Mouse (Mus musculus): Measurements from ENCODE around the gene Gm44511. TPM values are rescaled to one million over a fixed set of nuclear protein-coding genes. Genes with fewer than 3 reads are reported as not detected.

The Gm44511 gene
- polyA plus RNA-seq, 1 experiment from 2014 or later: not detected

DNA sequence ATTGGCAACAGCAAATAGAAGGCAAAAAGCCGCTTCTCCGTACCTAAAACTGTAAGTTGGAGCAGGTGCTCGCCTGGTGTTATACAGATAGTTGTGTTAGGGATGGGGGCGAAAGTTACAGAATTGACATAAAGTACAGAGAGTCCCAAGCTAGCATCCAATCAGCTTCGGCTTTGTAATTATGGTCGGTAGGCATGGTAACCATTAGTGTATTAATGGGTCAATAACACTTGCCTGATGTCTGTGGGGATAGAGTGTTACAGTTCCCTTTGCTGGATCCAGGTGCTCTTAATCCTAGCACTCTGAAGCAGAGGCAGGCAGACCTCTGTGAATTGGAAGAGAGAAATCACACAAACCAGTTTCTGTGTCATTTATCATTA is 10.8 kb upstream of the Gm44511 start:
- Histone ChIP-seq H3K4me1 (ENCODE audit: control insufficient read depth, low read depth, low read length) (peaks cover 21% of the 10 kb centered on the region), H3K36me3 (ENCODE audit: control insufficient read depth, insufficient read depth) (no peaks in the 10 kb centered on the region), H3K4me2 (ENCODE audit: low read depth, low read length) (peak overlapping the region; percentile 86), H3K4me3 (ENCODE audit: low read depth, low read length) (no peak overlapping the region; the same call in 1 of the 2 replicates), H3K27me3 (ENCODE audit: control insufficient read depth, insufficient read depth, low read depth, low read length) (no peaks in the 10 kb centered on the region), H3K9ac (ENCODE audit: low read depth, low read length) (no peak overlapping the region), H3K9me3 (replicated peaks; ENCODE audit: control insufficient read depth, low read length) (no peaks in the 10 kb centered on the region), H3K27ac (ENCODE audit: low read length) (no peak overlapping the region)
- WGBS (ENCODE audit: insufficient replicate concordance): 59% methylated on average over 6 of the region's 6 CpGs
- no peak for ATAC-seq (ENCODE audit: low read depth)

GRCm38 (mm10) chr6:128836191-128836954 is 10.3 kb upstream of the Gm44511 start:
- ATAC-seq (ENCODE audit: low read depth): no peak
- Histone ChIP-seq H3K36me3 (ENCODE audit: control insufficient read depth, insufficient read depth) (no peaks in the 10 kb centered on the region), H3K4me1 (ENCODE audit: control insufficient read depth, low read depth, low read length) (peaks cover 16% of the 10 kb centered on the region), H3K4me3 (ENCODE audit: low read depth, low read length) (no peak overlapping the region), H3K27ac (ENCODE audit: low read length) (no peak overlapping the region), H3K9me3 (replicated peaks; ENCODE audit: control insufficient read depth, low read length) (no peaks in the 10 kb centered on the region), H3K4me2 (ENCODE audit: low read depth, low read length) (no peak overlapping the region), H3K27me3 (ENCODE audit: control insufficient read depth, insufficient read depth, low read depth, low read length) (no peaks in the 10 kb centered on the region), H3K9ac (ENCODE audit: low read depth, low read length) (no peak overlapping the region)
- 26% methylated on average over 8 of the region's 8 CpGs for WGBS (ENCODE audit: insufficient replicate concordance)

DNA sequence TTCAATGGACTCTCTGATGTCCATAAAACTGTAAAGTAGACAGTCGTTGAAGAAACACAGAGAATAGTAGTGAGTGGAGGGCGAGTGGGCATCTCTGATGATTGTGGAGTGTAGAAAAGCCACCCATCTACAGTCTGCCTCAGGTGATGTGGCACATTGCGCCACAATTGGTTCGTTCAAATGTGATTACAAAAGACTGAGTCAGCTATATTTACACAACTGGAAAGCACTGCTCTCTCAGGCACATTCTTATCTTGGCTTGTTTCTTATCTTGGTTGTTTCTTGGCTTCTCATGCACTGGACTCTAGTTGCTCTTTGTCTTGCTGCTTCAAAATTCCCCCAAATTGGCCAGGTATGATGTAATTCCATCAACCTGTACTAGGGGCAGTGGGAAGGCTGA is 9.5 kb upstream of the Gm44511 start:
- no peak overlapping the region for H3K9ac ChIP-seq (ENCODE audit: low read depth, low read length)
- no peaks in the 10 kb centered on the region for H3K36me3 ChIP-seq (ENCODE audit: control insufficient read depth, insufficient read depth)
- H3K4me2 ChIP-seq (ENCODE audit: low read depth, low read length): no peak overlapping the region
- 30% methylated on average over 4 of the region's 4 CpGs for WGBS (ENCODE audit: insufficient replicate concordance)
- no peaks in the 10 kb centered on the region for H3K9me3 ChIP-seq (replicated peaks; ENCODE audit: control insufficient read depth, low read length)
- H3K27ac ChIP-seq (ENCODE audit: low read length): no peak overlapping the region
- H3K4me3 ChIP-seq (ENCODE audit: low read depth, low read length): no peak overlapping the region
- peaks cover 16% of the 10 kb centered on the region for H3K4me1 ChIP-seq (ENCODE audit: control insufficient read depth, low read depth, low read length)
- no peak for ATAC-seq (ENCODE audit: low read depth)
- H3K27me3 ChIP-seq (ENCODE audit: control insufficient read depth, insufficient read depth, low read depth, low read length): no peaks in the 10 kb centered on the region

- Histone ChIP-seq H3K4me1 (ENCODE audit: control insufficient read depth, low read depth, low read length) (peaks cover 11% of the 10 kb centered on the region), H3K9me3 (replicated peaks; ENCODE audit: control insufficient read depth, low read length) (no peaks in the 10 kb centered on the region), H3K4me2 (ENCODE audit: low read depth, low read length) (no peak overlapping the region), H3K4me3 (ENCODE audit: low read depth, low read length) (no peak overlapping the region), H3K27ac (ENCODE audit: low read length) (no peak overlapping the region), H3K36me3 (ENCODE audit: control insufficient read depth, insufficient read depth) (no peaks in the 10 kb centered on the region), H3K27me3 (ENCODE audit: control insufficient read depth, insufficient read depth, low read depth, low read length) (no peaks in the 10 kb centered on the region), H3K9ac (ENCODE audit: low read depth, low read length) (no peak overlapping the region)
- no peak for ATAC-seq (ENCODE audit: low read depth)
- 57% methylated on average over 10 of the region's 10 CpGs for WGBS (ENCODE audit: insufficient replicate concordance)
Observed at GRCm38 (mm10) chr6:128833046-128833445, 6.9 kb upstream of the Gm44511 start.

- ATAC-seq (ENCODE audit: low read depth): no peak
- H3K27ac ChIP-seq (ENCODE audit: low read length): no peak overlapping the region
- WGBS (ENCODE audit: insufficient replicate concordance): 33% methylated on average over 4 of the region's 4 CpGs
- H3K27me3 ChIP-seq (ENCODE audit: control insufficient read depth, insufficient read depth, low read depth, low read length): no peaks in the 10 kb centered on the region
- no peak overlapping the region for H3K4me3 ChIP-seq (ENCODE audit: low read depth, low read length)
- H3K9me3 ChIP-seq (replicated peaks; ENCODE audit: control insufficient read depth, low read length): no peaks in the 10 kb centered on the region
- H3K36me3 ChIP-seq (ENCODE audit: control insufficient read depth, insufficient read depth): no peaks in the 10 kb centered on the region
- no peak overlapping the region for H3K4me2 ChIP-seq (ENCODE audit: low read depth, low read length)
- no peaks in the 10 kb centered on the region; the same call in 1 of the 2 replicates for H3K4me1 ChIP-seq (ENCODE audit: control insufficient read depth, low read depth, low read length)
- no peak overlapping the region for H3K9ac ChIP-seq (ENCODE audit: low read depth, low read length)
Observed at GRCm38 (mm10) chr6:128829837-128830236, 3.7 kb upstream of the Gm44511 start.

GRCm38 (mm10) chr6:128826781-128827180 is 666 bp upstream of the Gm44511 start:
- H3K27ac ChIP-seq (ENCODE audit: low read length): no peak overlapping the region
- H3K9me3 ChIP-seq (replicated peaks; ENCODE audit: control insufficient read depth, low read length): no peaks in the 10 kb centered on the region
- H3K4me1 ChIP-seq (ENCODE audit: control insufficient read depth, low read depth, low read length): no peaks in the 10 kb centered on the region; the same call in 1 of the 2 replicates
- no peaks in the 10 kb centered on the region for H3K36me3 ChIP-seq (ENCODE audit: control insufficient read depth, insufficient read depth)
- no peak for ATAC-seq (ENCODE audit: low read depth)
- no peak overlapping the region for H3K4me2 ChIP-seq (ENCODE audit: low read depth, low read length)
- H3K4me3 ChIP-seq (ENCODE audit: low read depth, low read length): no peak overlapping the region
- H3K27me3 ChIP-seq (ENCODE audit: control insufficient read depth, insufficient read depth, low read depth, low read length): no peaks in the 10 kb centered on the region
- no peak overlapping the region for H3K9ac ChIP-seq (ENCODE audit: low read depth, low read length)
- 50% methylated on average over 3 of the region's 3 CpGs for WGBS (ENCODE audit: insufficient replicate concordance)

GRCm38 (mm10) chr6:128818083-128818802 is 7.9 kb downstream of the Gm44511 start:
- H3K4me3 ChIP-seq (ENCODE audit: low read depth, low read length): no peak overlapping the region
- 58% methylated on average over 4 of the region's 4 CpGs for WGBS (ENCODE audit: insufficient replicate concordance)
- no peak for ATAC-seq (ENCODE audit: low read depth)
- no peaks in the 10 kb centered on the region for H3K9me3 ChIP-seq (replicated peaks; ENCODE audit: control insufficient read depth, low read length)
- H3K27me3 ChIP-seq (ENCODE audit: control insufficient read depth, insufficient read depth, low read depth, low read length): no peaks in the 10 kb centered on the region
- no peaks in the 10 kb centered on the region for H3K4me1 ChIP-seq (ENCODE audit: control insufficient read depth, low read depth, low read length)
- no peak overlapping the region for H3K27ac ChIP-seq (ENCODE audit: low read length)
- no peak overlapping the region for H3K9ac ChIP-seq (ENCODE audit: low read depth, low read length)
- no peak overlapping the region for H3K4me2 ChIP-seq (ENCODE audit: low read depth, low read length)
- no peaks in the 10 kb centered on the region for H3K36me3 ChIP-seq (ENCODE audit: control insufficient read depth, insufficient read depth)

DNA sequence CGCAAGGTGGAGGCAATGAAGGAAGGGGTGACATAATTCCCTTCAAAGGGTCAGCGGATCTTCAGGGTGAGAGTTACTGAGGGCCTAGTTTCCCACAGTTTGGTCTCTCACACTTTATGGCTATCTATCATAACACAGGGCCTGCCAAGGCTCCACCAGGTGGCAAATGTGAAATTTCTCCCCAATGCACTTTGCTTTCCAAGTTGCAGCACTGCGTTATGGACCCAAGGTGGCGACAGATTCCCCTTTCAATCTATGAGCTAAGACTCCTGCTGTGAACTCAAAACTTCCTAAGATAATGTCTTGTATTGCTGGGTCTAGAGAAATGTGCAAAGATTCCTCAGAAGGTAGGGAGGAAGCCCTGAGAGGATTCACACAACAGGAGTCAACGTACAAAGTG is 17.6 kb downstream of the Gm44511 start:
- 69% methylated on average over 5 of the region's 5 CpGs for WGBS (ENCODE audit: insufficient replicate concordance)
- no peak overlapping the region for H3K4me3 ChIP-seq (ENCODE audit: low read depth, low read length)
- H3K4me1 ChIP-seq (ENCODE audit: control insufficient read depth, low read depth, low read length): no peaks in the 10 kb centered on the region
- H3K27ac ChIP-seq (ENCODE audit: low read length): no peak overlapping the region
- no peak overlapping the region for H3K9ac ChIP-seq (ENCODE audit: low read depth, low read length)
- ATAC-seq (ENCODE audit: low read depth): no peak
- H3K27me3 ChIP-seq (ENCODE audit: control insufficient read depth, insufficient read depth, low read depth, low read length): no peaks in the 10 kb centered on the region
- H3K36me3 ChIP-seq (ENCODE audit: control insufficient read depth, insufficient read depth): no peaks in the 10 kb centered on the region
- no peak overlapping the region for H3K4me2 ChIP-seq (ENCODE audit: low read depth, low read length)
- no peaks in the 10 kb centered on the region for H3K9me3 ChIP-seq (replicated peaks; ENCODE audit: control insufficient read depth, low read length)

DNA sequence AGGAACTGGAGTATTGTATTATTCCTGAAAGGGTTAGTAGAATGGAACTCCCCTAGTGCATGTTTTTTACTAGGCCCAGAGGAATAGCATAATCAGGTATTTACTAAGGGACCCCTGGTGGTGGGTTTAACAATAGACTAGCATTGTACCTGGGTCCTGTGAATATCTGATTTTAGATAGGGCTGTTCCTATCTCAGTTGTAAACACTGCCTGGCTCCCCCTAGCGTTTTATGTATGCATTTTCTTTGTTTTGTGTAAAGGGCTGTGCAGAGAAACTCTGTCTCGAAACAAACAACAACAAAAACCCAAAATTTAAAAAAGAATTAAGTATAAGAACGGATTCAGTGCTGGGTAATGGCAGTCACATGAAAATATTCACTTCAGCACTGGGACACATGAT is 19.1 kb downstream of the Gm44511 start:
- peaks cover 4% of the 10 kb centered on the region for H3K4me1 ChIP-seq (ENCODE audit: control insufficient read depth, low read depth, low read length)
- no peak for ATAC-seq (ENCODE audit: low read depth)
- H3K27ac ChIP-seq (ENCODE audit: low read length): no peak overlapping the region
- H3K4me3 ChIP-seq (ENCODE audit: low read depth, low read length): no peak overlapping the region
- no peaks in the 10 kb centered on the region for H3K27me3 ChIP-seq (ENCODE audit: control insufficient read depth, insufficient read depth, low read depth, low read length)
- H3K9ac ChIP-seq (ENCODE audit: low read depth, low read length): no peak overlapping the region
- H3K36me3 ChIP-seq (ENCODE audit: control insufficient read depth, insufficient read depth): no peaks in the 10 kb centered on the region
- 58% methylated on average over 3 of the region's 3 CpGs for WGBS (ENCODE audit: insufficient replicate concordance)
- H3K9me3 ChIP-seq (replicated peaks; ENCODE audit: control insufficient read depth, low read length): no peaks in the 10 kb centered on the region
- no peak overlapping the region for H3K4me2 ChIP-seq (ENCODE audit: low read depth, low read length)

Measured in liver, embryonic 16.5 days (tissue).